Mouse (Mus musculus) intestine, embryonic 16.5 days (tissue): ENCODE measurements around the gene Sdccag8. TPM values are rescaled to one million over a fixed set of nuclear protein-coding genes. Genes with fewer than 3 reads are reported as not detected.

Experiments
- ATAC-seq: fragments of 200-750 bp; cut with Nextera tagmentation; 2 replicates; pipeline ENCODE4 v1.8.0; 2017; ENCODE audit warnings: moderate TSS enrichment, moderate library complexity
- H3K27ac ChIP-seq: fragments of 300-500 bp; sonication (generic); 2 replicates; pipeline ENCODE4 v1.5.1; 2014; ENCODE audit warnings: mild to moderate bottlenecking, low read length
- H3K27me3 ChIP-seq: fragments of 300-500 bp; sonication (generic); replicated peaks from 2 replicates; pipeline ENCODE4 v1.6.1; 2014; ENCODE audit warnings: low read length, control low read depth, mixed read lengths; ENCODE audit not compliant: control insufficient read depth, insufficient read depth
- H3K36me3 ChIP-seq: fragments of 300-500 bp; sonication (generic); 2 replicates; pipeline ENCODE4 v1.6.1; 2014; ENCODE audit warnings: low read length, control low read depth; ENCODE audit not compliant: control insufficient read depth, insufficient read depth
- H3K4me1 ChIP-seq: fragments of 300-500 bp; sonication (generic); 2 replicates; pipeline ENCODE4 v1.6.1; 2014; ENCODE audit warnings: low read length, control low read depth, mixed read lengths; ENCODE audit not compliant: control insufficient read depth, insufficient read depth
- H3K4me2 ChIP-seq: fragments of 300-500 bp; sonication (generic); 2 replicates; pipeline ENCODE4 v1.6.1; 2014; ENCODE audit warnings: low read depth, low read length, control low read depth
- H3K4me3 ChIP-seq: fragments of 300-500 bp; sonication (generic); 2 replicates; pipeline ENCODE4 v1.5.1; 2014; ENCODE audit warnings: mild to moderate bottlenecking, low read length
- H3K9ac ChIP-seq: fragments of 300-500 bp; sonication (generic); 2 replicates; pipeline ENCODE4 v1.6.1; 2014; ENCODE audit warnings: low read depth, low read length
- H3K9me3 ChIP-seq: fragments of 300-500 bp; sonication (generic); 2 replicates; pipeline ENCODE4 v1.6.1; 2016; ENCODE audit warnings: low read length, control low read depth; ENCODE audit not compliant: control insufficient read depth
- WGBS: fragments of 180-500 bp; shearing (Covaris S2); extraction: QIAGEN DNeasy Blood & Tissue Kit; methylation state at CpG from one replicate; pipeline ENCODE4 v1.1.7; 2014; 5-methylcytosine and 5-hydroxymethylcytosine counted together
- polyA plus RNA-seq: library from polyadenylated mRNA; unstranded; fragments of >200 nt; fragmentation: Nextera tagmentation; extraction: Ambion mirVana; gene quantifications from 2 replicates; pipeline ENCODE4 v1.2.1, GENCODE M21; 2015

Gene Sdccag8
- polyA plus RNA-seq, 1 experiment from 2014 or later, result 30.3 TPM

DNA sequence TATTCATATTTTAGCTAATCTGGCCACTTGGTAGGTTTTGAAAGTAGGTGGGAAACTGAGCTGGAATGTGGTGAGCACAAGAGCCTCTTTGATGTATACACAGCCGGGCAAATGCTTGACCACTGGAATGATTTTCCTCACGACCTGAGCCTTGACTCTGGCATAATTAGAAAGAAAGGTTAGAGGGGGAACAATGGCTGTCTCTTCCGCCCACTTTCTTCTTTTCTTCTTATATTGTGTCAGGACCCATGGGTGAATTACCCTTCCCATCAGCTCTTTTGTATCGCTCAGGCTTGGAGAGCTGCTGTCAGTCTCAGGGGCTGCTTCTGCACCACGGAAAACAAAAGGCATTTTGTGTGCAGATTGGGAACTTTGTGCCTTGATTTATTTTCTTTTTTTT, 65.6 kb downstream of the Sdccag8 start:
- H3K4me3 ChIP-seq, result no peak overlapping the region
- H3K4me2 ChIP-seq, result no peak overlapping the region
- no peak for ATAC-seq
- WGBS, result 65% methylated on average over 5 of the region's 5 CpGs
- no peaks in the 10 kb centered on the region for H3K27me3 ChIP-seq
- H3K9me3 ChIP-seq, result no peaks in the 10 kb centered on the region
- no peak overlapping the region for H3K9ac ChIP-seq
- H3K36me3 ChIP-seq, result no peaks in the 10 kb centered on the region
- H3K4me1 ChIP-seq, result no peaks in the 10 kb centered on the region
- no peak overlapping the region for H3K27ac ChIP-seq

DNA sequence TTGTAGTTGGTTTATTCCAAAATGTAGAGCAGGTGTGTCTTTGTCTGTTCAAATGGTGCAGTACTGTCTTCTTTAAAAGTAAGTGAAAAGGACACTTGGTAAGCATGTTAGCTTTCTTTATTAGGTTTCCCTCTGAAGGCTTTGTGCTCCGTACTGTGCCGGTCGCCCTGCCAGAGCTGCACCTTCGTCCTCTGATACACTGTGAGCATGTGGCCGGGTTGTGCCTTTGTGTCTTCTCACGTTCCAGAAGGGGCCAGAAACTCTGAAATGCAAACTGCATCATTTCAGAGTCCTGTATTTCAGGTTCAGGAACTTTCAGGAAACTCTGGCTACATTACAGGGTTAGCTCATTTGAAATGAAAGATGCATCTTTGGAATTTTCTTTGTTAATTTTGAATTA, 66.5 kb downstream of the Sdccag8 start:
- 75% methylated on average over 6 of the region's 6 CpGs for WGBS
- H3K9me3 ChIP-seq, result no peaks in the 10 kb centered on the region
- H3K4me1 ChIP-seq, result no peaks in the 10 kb centered on the region

DNA sequence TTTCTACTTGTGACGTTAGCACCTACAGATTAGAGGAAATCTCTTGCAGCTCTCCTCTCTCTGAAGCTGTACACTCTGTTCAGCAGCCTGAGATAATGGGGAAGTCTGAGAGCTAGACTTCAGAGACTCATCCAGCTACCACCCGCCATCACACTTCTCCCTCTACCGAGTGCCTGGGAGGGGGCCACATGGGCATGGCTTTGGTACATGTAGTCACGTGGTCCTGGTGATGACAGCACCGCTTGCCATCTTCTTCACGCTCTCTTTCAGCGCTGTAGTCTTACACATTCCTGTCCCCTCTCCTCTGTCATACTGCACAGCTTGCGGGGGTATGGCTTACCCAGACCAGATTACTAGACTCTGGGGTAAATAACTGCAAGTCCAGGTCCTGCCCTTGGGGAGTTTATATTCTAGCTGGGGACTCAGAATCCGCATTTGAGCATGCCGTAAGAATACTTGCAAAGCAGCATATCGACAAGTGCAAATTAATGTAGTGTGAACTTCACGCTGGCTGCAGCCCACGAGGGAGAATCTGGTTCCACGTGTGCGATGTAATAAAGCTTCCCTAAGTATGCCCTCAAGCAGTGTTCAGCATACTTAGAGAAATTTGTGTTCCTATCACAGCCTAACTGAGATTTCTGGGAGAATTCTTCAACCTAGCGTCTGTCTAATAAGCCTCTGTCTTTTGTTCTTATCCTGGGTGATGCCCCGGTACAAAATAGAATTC, 70.9 kb downstream of the Sdccag8 start:
- no peaks in the 10 kb centered on the region for H3K36me3 ChIP-seq
- no peak overlapping the region for H3K27ac ChIP-seq
- no peak for ATAC-seq
- no peak overlapping the region for H3K4me3 ChIP-seq
- H3K9me3 ChIP-seq, result no peaks in the 10 kb centered on the region
- WGBS, result 83% methylated on average over 17 of the region's 17 CpGs
- H3K4me1 ChIP-seq, result no peaks in the 10 kb centered on the region
- no peak overlapping the region for H3K9ac ChIP-seq
- H3K4me2 ChIP-seq, result no peak overlapping the region
- no peaks in the 10 kb centered on the region for H3K27me3 ChIP-seq

More for the DNA sequence above, 66.5 kb downstream of the Sdccag8 start:
- Histone ChIP-seq H3K9ac (no peak overlapping the region), H3K4me2 (no peak overlapping the region), H3K36me3 (no peaks in the 10 kb centered on the region), H3K27ac (no peak overlapping the region), H3K27me3 (no peaks in the 10 kb centered on the region), H3K4me3 (no peak overlapping the region)
- ATAC-seq, result no peak

DNA sequence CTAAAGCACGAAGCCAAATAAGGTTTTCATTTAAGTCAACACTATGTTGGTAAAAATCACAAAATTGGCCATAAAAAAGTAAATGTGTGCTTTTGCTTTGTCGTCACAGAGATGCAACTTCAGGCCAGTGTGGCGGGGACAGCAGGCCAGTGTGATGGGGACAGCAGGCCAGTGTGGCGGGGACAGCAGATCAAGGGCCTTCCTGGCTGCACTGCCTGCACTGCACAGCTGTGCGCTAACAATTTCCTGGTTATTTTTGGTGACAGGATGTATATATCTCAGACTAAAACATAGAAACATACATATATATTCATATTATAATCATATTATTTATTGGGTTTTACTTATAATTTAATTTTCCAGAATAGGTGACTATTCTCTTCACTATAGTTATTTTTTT, 71.5 kb downstream of the Sdccag8 start:
- no peak for ATAC-seq
- H3K27ac ChIP-seq, result no peak overlapping the region
- H3K9ac ChIP-seq, result no peak overlapping the region
- H3K4me1 ChIP-seq, result no peaks in the 10 kb centered on the region
- no peaks in the 10 kb centered on the region for H3K27me3 ChIP-seq
- H3K4me2 ChIP-seq, result no peak overlapping the region
- WGBS, result 82% methylated on average over 5 of the region's 5 CpGs
- no peaks in the 10 kb centered on the region for H3K9me3 ChIP-seq
- no peaks in the 10 kb centered on the region for H3K36me3 ChIP-seq
- H3K4me3 ChIP-seq, result no peak overlapping the region

DNA sequence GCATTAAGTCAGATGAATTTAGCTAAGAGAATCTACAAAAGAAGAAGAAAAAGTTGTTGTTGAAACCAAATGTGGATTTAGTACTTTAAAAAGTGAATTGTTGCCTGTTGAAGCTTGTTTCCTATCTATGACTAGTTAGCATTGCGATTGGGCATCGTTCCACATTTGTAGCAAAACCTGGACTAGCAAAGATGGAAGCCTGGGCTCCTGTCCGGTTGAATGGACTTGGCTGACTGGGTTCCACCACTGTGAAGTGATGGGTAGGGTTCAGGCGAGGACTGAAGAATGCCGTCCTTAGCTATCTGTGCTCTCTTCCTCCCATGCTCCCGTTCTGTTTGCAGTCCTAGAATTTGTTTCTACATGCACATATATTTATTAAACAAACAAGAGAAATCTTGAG, 89.3 kb downstream of the Sdccag8 start:
- ATAC-seq, result no peak
- Histone ChIP-seq H3K9me3 (no peaks in the 10 kb centered on the region), H3K36me3 (no peaks in the 10 kb centered on the region), H3K27me3 (no peaks in the 10 kb centered on the region), H3K4me1 (no peaks in the 10 kb centered on the region), H3K9ac (no peak overlapping the region), H3K4me3 (no peak overlapping the region), H3K4me2 (no peak overlapping the region), H3K27ac (no peak overlapping the region)
- 77% methylated on average over 6 of the region's 6 CpGs for WGBS

DNA sequence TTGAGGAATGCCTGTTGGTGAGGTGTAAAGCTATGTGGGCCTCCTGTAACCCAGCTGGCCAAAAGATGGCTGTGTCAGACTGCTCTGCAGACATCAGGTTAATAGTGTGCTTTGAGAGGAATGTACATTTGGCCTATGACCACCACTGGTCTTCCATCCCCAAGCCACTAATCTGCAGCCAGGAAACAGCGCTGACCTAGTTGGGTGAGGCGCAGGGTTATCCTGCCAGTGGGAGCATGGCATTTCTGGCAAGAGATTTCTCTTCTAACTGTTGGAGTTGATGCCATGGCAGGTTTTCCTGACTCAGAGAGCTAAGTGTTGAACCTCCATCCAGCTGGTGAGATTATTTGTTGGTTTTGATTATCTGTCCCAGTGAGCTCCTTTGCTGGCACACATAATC, 101.5 kb downstream of the Sdccag8 start:
- 97% methylated on average over 2 of the region's 2 CpGs for WGBS
- H3K9me3 ChIP-seq, result no peaks in the 10 kb centered on the region

DNA sequence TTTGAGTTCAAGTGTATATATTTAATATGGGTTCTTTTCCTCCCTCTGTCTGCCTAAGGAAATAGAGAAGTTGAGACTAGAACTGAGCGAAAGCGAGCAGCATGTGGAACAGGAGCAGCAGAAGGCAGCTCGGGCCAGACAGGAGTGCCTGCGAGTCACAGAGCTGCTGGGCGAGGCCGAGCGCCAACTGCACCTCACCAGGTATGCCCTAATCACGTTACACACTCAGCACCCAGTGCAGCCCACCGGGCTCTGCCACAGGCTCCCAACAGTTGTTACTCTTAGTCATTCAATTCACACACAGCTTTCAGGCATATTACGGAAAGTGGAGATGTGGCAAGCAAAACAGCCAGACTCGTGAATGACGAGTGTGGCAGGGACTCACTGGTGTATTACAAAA, 105.0 kb downstream of the Sdccag8 start:
- Histone ChIP-seq H3K27ac (no peak overlapping the region), H3K4me2 (no peak overlapping the region), H3K9me3 (no peaks in the 10 kb centered on the region), H3K4me3 (no peak overlapping the region), H3K4me1 (no peaks in the 10 kb centered on the region), H3K36me3 (0 out of 2 replicates have a peak, but pooled peaks cover 3% of the 10 kb centered on the region), H3K27me3 (no peaks in the 10 kb centered on the region), H3K9ac (no peak overlapping the region)
- 90% methylated on average over 12 of the region's 12 CpGs for WGBS
- ATAC-seq, result no peak

More for the DNA sequence above, 101.5 kb downstream of the Sdccag8 start:
- Histone ChIP-seq H3K27me3 (no peaks in the 10 kb centered on the region), H3K4me3 (no peak overlapping the region), H3K4me2 (no peak overlapping the region), H3K36me3 (0 out of 2 replicates have a peak, but pooled peaks cover 3% of the 10 kb centered on the region), H3K27ac (no peak overlapping the region), H3K9ac (no peak overlapping the region), H3K4me1 (no peaks in the 10 kb centered on the region)
- no peak for ATAC-seq

DNA sequence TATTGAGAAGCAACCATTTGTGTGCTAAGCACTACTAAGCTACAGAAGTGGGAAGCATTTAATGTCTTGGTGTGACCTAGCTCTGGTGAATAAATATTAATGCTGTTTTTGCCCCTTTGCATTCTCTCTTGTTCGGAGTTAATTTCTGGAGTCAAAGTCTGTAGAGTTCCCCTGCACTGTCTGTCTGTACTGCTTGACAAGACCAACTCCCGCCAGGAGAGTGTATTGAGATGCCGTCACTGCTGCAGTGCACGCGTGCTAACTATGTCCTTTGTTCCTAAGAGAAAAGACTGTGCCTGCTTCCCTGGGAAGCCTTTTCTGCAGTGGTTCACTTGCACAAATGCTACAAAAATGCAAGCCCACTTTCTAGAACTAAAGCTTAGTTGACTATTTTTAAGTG, 108.4 kb downstream of the Sdccag8 start:
- Histone ChIP-seq H3K9me3 (no peaks in the 10 kb centered on the region), H3K36me3 (0 out of 2 replicates have a peak, but pooled peaks cover 3% of the 10 kb centered on the region), H3K4me1 (no peaks in the 10 kb centered on the region), H3K9ac (no peak overlapping the region), H3K4me2 (no peak overlapping the region), H3K27me3 (no peaks in the 10 kb centered on the region), H3K27ac (no peak overlapping the region), H3K4me3 (no peak overlapping the region)
- WGBS, result 83% methylated on average over 5 of the region's 5 CpGs
- no peak for ATAC-seq

DNA sequence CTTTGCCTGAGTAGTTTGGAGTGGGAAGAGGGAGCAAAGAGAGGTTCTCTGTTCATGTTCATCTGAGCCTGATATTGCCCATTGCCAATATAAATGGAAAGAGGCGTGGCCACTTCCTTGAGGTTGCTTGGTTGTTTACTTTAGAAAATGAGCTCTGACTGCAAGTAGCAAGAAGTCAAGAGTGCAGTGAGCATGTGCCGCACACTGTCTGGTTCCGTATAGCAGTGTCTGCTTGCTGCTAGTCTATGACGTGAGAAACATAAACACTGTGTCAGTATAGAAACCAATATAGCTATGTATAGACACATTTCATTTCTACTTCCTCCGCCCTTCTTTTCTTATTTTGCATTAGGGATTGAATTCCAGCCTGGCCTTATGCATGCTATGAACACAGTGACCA, 111.5 kb downstream of the Sdccag8 start:
- H3K9ac ChIP-seq, result no peak overlapping the region
- no peak overlapping the region for H3K27ac ChIP-seq
- WGBS, result 60% methylated on average over 5 of the region's 5 CpGs
- H3K4me2 ChIP-seq, result no peak overlapping the region
- no peaks in the 10 kb centered on the region for H3K27me3 ChIP-seq
- no peaks in the 10 kb centered on the region for H3K9me3 ChIP-seq
- no peaks in the 10 kb centered on the region for H3K36me3 ChIP-seq
- ATAC-seq, result 0 out of 2 replicates have a peak, but pooled peaks have one; percentile 23
- no peak overlapping the region for H3K4me3 ChIP-seq
- no peaks in the 10 kb centered on the region for H3K4me1 ChIP-seq

DNA sequence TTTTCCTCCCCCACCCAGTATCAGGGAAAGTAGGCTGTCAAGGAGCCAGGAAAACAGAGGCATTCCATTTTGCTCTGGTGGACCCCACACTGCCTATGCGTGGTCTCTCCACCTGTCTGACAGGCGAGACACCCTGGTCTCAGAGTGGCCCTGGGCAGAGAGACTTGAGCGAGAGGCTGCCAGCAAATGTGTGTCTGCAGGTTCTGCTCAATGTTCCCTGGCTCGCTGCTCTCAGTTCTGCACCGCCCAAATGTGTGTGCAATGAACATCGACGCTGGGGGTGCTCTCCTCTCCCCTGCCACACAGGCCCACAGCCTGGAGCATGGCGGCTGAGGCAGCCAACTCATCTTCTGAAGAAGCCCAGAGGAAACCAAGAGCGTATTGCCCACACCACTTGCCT, 112.9 kb downstream of the Sdccag8 start:
- ATAC-seq, result no peak
- H3K4me1 ChIP-seq, result no peaks in the 10 kb centered on the region
- WGBS, result 87% methylated on average over 9 of the region's 9 CpGs
- H3K9ac ChIP-seq, result no peak overlapping the region
- H3K9me3 ChIP-seq, result no peaks in the 10 kb centered on the region
- H3K27me3 ChIP-seq, result no peaks in the 10 kb centered on the region
- H3K27ac ChIP-seq, result no peak overlapping the region
- no peak overlapping the region for H3K4me2 ChIP-seq
- no peaks in the 10 kb centered on the region for H3K36me3 ChIP-seq
- no peak overlapping the region for H3K4me3 ChIP-seq
